Mouse (Mus musculus) stomach, embryonic 14.5 days (tissue): ENCODE measurements around the gene Ugt1a8. TPM values are rescaled to one million over a fixed set of nuclear protein-coding genes. Genes with fewer than 3 reads are reported as not detected.

ENCODE experiments used
- ATAC-seq: fragments of 200-750 bp; cut with Nextera tagmentation; 2 replicates; pipeline ENCODE4 v1.8.0; 2017; ENCODE audit warnings: low read depth, moderate TSS enrichment; ENCODE audit not compliant: insufficient number of reproducible peaks, insufficient read depth, low FRiP score
- H3K27ac ChIP-seq: fragments of 300-500 bp; sonication (generic); 2 replicates; pipeline ENCODE4 v1.5.1; 2014; ENCODE audit warnings: mild to moderate bottlenecking, low read length, moderate library complexity, mixed read lengths
- H3K27me3 ChIP-seq: fragments of 300-500 bp; sonication (generic); 2 replicates; pipeline ENCODE4 v1.6.1; 2014; ENCODE audit warnings: low read length, control low read depth, mixed read lengths; ENCODE audit not compliant: control insufficient read depth, insufficient read depth
- H3K36me3 ChIP-seq: fragments of 300-500 bp; sonication (generic); 2 replicates; pipeline ENCODE4 v1.6.1; 2014; ENCODE audit warnings: mild to moderate bottlenecking, control low read depth, low read length, moderate library complexity, mixed read lengths; ENCODE audit not compliant: control insufficient read depth, insufficient read depth
- H3K4me1 ChIP-seq: fragments of 300-500 bp; sonication (generic); 2 replicates; pipeline ENCODE4 v1.6.1; 2014; ENCODE audit warnings: low read length, control low read depth, mixed read lengths; ENCODE audit not compliant: control insufficient read depth, insufficient read depth
- H3K4me2 ChIP-seq: fragments of 300-500 bp; sonication (generic); replicated peaks from 2 replicates; pipeline ENCODE4 v1.6.1; 2014; ENCODE audit warnings: low read depth, low read length, control low read depth
- H3K4me3 ChIP-seq: fragments of 300-500 bp; sonication (generic); 2 replicates; pipeline ENCODE4 v1.5.1; 2014; ENCODE audit warnings: low read depth, low read length, control low read depth
- H3K9ac ChIP-seq: fragments of 300-500 bp; sonication (generic); replicated peaks from 2 replicates; pipeline ENCODE4 v1.6.1; 2014; ENCODE audit warnings: low read depth, mild to moderate bottlenecking, control low read depth, low read length, moderate library complexity, mixed read lengths
- H3K9me3 ChIP-seq: fragments of 300-500 bp; sonication (generic); 2 replicates; pipeline ENCODE4 v1.6.1; 2016; ENCODE audit warnings: low read depth, low read length, control low read depth; ENCODE audit not compliant: control insufficient read depth
- whole genome bisulfite sequencing: fragments of 180-500 bp; shearing (Covaris S2); extraction: QIAGEN DNeasy Blood & Tissue Kit; methylation state at CpG from one replicate; pipeline ENCODE4 v1.1.7; 2014; 5-methylcytosine and 5-hydroxymethylcytosine counted together
- polyA plus RNA-seq: library from polyadenylated mRNA; unstranded; fragments of >200 nt; fragmentation: Nextera tagmentation; extraction: Ambion mirVana; gene quantifications from 2 replicates; pipeline ENCODE4 v1.2.1, GENCODE M21; 2014

Gene Ugt1a8
- polyA plus RNA-seq, 1 experiment from 2014 or later = not detected

DNA sequence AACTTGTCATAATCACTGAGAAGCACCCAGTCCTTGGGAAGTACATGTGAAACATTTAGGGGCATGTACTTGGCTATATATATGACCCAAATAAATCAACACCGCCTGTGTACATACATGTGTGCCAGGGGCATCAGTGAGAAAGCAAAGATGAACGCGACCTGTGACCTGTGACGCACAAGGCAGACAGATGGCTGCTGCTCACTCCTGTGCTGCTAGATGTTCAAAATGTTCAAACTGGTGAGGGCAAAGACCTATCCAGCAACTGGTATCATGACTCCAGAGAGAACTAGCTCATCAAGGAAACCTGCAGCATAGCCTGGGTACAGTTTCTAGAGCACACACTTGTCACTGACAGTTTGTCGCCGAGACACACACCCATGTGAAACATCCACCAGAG lies 179.9 kb downstream of the Ugt1a8 start:
- Histone ChIP-seq H3K4me3 (no peak overlapping the region), H3K36me3 (peaks cover 88% of the 10 kb centered on the region), H3K9ac (no peak overlapping the region), H3K4me1 (peaks cover under 1% of the 10 kb centered on the region; the same call in 1 of the 2 replicates), H3K4me2 (no peak overlapping the region), H3K9me3 (no peaks in the 10 kb centered on the region; the same call in 1 of the 2 replicates), H3K27me3 (no peaks in the 10 kb centered on the region), H3K27ac (no peak overlapping the region)
- ATAC-seq = no peak
- WGBS = 92% methylated on average over 6 of the region's 6 CpGs

DNA sequence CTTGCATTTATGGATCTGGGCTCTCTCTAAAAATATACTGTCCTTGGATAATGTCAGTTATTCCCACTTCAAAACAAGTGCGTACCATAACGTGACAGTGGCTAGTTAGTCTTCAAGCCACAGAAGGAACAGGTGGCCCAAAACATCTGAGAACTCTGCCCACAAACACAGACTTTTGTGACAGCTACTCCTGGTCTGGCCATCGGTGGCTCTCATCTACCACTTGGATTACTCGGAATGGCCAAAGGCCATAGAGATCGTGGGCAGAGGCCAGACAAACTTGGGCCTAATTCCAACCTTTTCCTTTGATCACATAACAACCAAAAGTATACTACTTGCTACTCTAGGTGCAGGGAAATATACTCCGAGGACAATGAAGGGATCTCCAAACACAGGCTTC lies 180.5 kb downstream of the Ugt1a8 start:
- Histone ChIP-seq H3K9me3 (no peaks in the 10 kb centered on the region; the same call in 1 of the 2 replicates), H3K4me2 (no peak overlapping the region), H3K27me3 (no peaks in the 10 kb centered on the region), H3K9ac (no peak overlapping the region), H3K27ac (no peak overlapping the region), H3K4me3 (no peak overlapping the region), H3K4me1 (no peaks in the 10 kb centered on the region), H3K36me3 (peaks cover 88% of the 10 kb centered on the region)
- no peak for ATAC-seq
- WGBS = 88% methylated on average over 6 of the region's 6 CpGs

Other genes starting within 250 kb of the Ugt1a8 start
- gene Dgkd, start 234.5 kb upstream of the Ugt1a8 start, polyA plus RNA-seq = 31.0 and 35.1 TPM in 2 replicates
- gene Usp40, start 79.3 kb upstream of the Ugt1a8 start, polyA plus RNA-seq = 41.9 and 43.9 TPM in 2 replicates
- not detected in 2 replicates for gene Ugt1a10, start 32.4 kb upstream of the Ugt1a8 start, polyA plus RNA-seq
- gene Ugt1a9, start 17.0 kb upstream of the Ugt1a8 start, polyA plus RNA-seq = 0.46 and 0.67 TPM in 2 replicates
- gene Ugt1a7c, start 7.2 kb downstream of the Ugt1a8 start, polyA plus RNA-seq = 3.0 and 4.7 TPM in 2 replicates
- gene Ugt1a6b, start 15.4 kb downstream of the Ugt1a8 start, polyA plus RNA-seq = 2.0 and 3.0 TPM in 2 replicates
- gene Ugt1a6a, start 47.0 kb downstream of the Ugt1a8 start, polyA plus RNA-seq = 23.8 and 25.4 TPM in 2 replicates
- gene Ugt1a5, start 78.2 kb downstream of the Ugt1a8 start, polyA plus RNA-seq = 0.28 TPM in 1 of 2 replicates, not detected in the other
- gene Ugt1a2, start 112.8 kb downstream of the Ugt1a8 start, polyA plus RNA-seq = 0.28 and 0.69 TPM in 2 replicates
- 8.7 and 9.4 TPM in 2 replicates for gene Dnajb3, start 118.0 kb downstream of the Ugt1a8 start, polyA plus RNA-seq
- gene Ugt1a1, start 124.1 kb downstream of the Ugt1a8 start, polyA plus RNA-seq = 0.33 and 1.3 TPM in 2 replicates
- gene Mroh2a, start 139.2 kb downstream of the Ugt1a8 start, polyA plus RNA-seq = 1.7 and 1.9 TPM in 2 replicates
- gene Hjurp, start 189.8 kb downstream of the Ugt1a8 start, polyA plus RNA-seq = 202 and 211 TPM in 2 replicates
- gene Trpm8, start 189.8 kb downstream of the Ugt1a8 start, polyA plus RNA-seq = not detected in 2 replicates